Mouse (Mus musculus): ENCODE measurements around the gene Dlx3. TPM values are rescaled to one million over a fixed set of nuclear protein-coding genes. Genes with fewer than 3 reads are reported as not detected.

Gene Dlx3
- polyA plus RNA-seq, 1 experiment: not detected

- Histone ChIP-seq H3K27ac (ENCODE audit: insufficient read depth, low read length) (no peak overlapping the region), H3K4me3 (ENCODE audit: insufficient read depth, low read length) (no peak overlapping the region), H3K4me1 (ENCODE audit: control insufficient read depth, insufficient read depth, low read length) (no peaks in the 10 kb centered on the region)
- TF ChIP-seq POLR2A (IDR thresholded peaks at IDR 0.05; ENCODE audit: extremely low read depth, insufficient read depth, low read length) (no peak), CTCF (IDR thresholded peaks at IDR 0.05; ENCODE audit: extremely low read depth, insufficient read depth, low read length) (no peak)
These were observed 41.8 kb downstream of the Dlx3 start for GRCm38 (mm10) chr11:95161708-95162107.

GRCm38 (mm10) chr11:95165857-95166256 is 45.9 kb downstream of the Dlx3 start:
- Histone ChIP-seq H3K27ac (ENCODE audit: insufficient read depth, low read length) (no peak overlapping the region), H3K4me3 (ENCODE audit: insufficient read depth, low read length) (no peak overlapping the region), H3K4me1 (ENCODE audit: control insufficient read depth, insufficient read depth, low read length) (no peaks in the 10 kb centered on the region)
- TF ChIP-seq CTCF (IDR thresholded peaks at IDR 0.05; ENCODE audit: extremely low read depth, insufficient read depth, low read length): no peak
- no peak for TF ChIP-seq POLR2A (IDR thresholded peaks at IDR 0.05; ENCODE audit: extremely low read depth, insufficient read depth, low read length)

Other genes starting within 250 kb of the Dlx3 start
- 4.3 and 4.9 TPM in 2 replicates for gene Col1a1, start 183.9 kb upstream of the Dlx3 start, polyA plus RNA-seq (2012; rRNA removed)
- not detected in 2 replicates for gene Hils1, start 152.5 kb upstream of the Dlx3 start, polyA plus RNA-seq (2012; rRNA removed)
- 1.6 and 1.8 TPM in 2 replicates for gene Sgca, start 143.8 kb upstream of the Dlx3 start, polyA plus RNA-seq (2012; rRNA removed)
- 284 and 326 TPM in 2 replicates for gene Ppp1r9b, start 129.1 kb upstream of the Dlx3 start, polyA plus RNA-seq (2012; rRNA removed)
- 17.8 and 18.0 TPM in 2 replicates for gene Samd14, start 110.2 kb upstream of the Dlx3 start, polyA plus RNA-seq (2012; rRNA removed)
- 106 TPM in 2 replicates for gene Pdk2, start 78.8 kb upstream of the Dlx3 start, polyA plus RNA-seq (2012; rRNA removed)
- 15.3 and 17.7 TPM in 2 replicates for gene Itga3, start 43.3 kb upstream of the Dlx3 start, polyA plus RNA-seq (2012; rRNA removed)
- 0.26 and 0.29 TPM in 2 replicates for gene Dlx4, start 26.1 kb downstream of the Dlx3 start, polyA plus RNA-seq (2012; rRNA removed)
- not detected in 2 replicates for gene Tac4, start 141.4 kb downstream of the Dlx3 start, polyA plus RNA-seq (2012; rRNA removed)
- 51.1 and 51.8 TPM in 2 replicates for gene Kat7, start 190.1 kb downstream of the Dlx3 start, polyA plus RNA-seq (2012; rRNA removed)
- gene Fam117a, start 216.9 kb downstream of the Dlx3 start, polyA plus RNA-seq (2012; rRNA removed): 7.5 and 7.7 TPM in 2 replicates